ENCODE assay signal across 9 mouse cellular contexts in the genomic region with DNA sequence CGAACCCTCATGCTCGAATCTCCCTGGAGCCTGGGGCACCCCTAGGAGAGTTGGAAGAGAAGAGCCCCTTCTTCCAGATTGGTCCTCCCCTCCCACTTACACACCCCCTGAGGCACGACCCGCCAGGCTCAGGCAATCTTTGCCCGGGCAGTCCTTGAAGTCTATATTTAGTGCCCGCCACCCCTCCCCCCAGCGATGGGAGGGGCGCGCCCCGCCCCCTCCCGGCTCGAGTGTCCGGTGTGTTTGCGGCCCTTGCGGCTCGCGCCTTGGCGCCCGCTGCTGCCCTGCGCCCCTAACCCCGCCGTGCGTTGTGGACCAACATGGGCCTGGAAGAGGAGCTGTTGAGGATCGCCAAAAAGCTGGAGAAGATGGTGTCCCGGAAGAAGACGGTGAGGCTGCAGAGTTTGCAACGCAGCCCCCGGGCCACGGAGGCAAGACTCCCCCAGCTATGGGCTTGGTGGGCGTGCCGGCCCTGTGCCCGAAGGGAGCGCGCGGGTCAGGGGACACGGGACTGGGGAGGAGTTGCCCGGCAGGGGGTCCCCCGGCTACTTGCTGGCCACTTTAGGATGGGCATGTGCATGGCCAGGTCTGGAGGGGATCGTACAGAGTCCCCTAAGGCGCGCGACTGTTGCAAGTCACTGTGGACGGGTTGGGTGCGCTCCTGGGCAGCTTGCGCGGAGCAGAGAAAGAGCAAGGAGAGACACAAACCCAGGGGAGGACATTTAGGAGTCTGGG. TPM values are rescaled to one million over a fixed set of nuclear protein-coding genes. Genes with fewer than 3 reads are reported as not detected.
A peak's percentile ranks its signal among the peaks of the same experiment; 100 is the strongest.
DNase-seq lines count a peak whose midpoint lies in the region; ATAC-seq and TF ChIP-seq lines count a peak whose summit lies in the region.
"Had no signal": no experiment of that assay in that cellular context is flagged by ENCODE, and none has a peak within 500 bp of the region (broad histone marks: within the 10 kb centered on the region; RNA-seq: fewer than 3 reads in every experiment).

A gene (plus strand): TSS at position 1 of the 735 bp plus-strand sequence.

- peak; percentile 48 to 51 for DNase-seq in cerebellum, postnatal 10 days
- DNase-seq in cerebellum, adult 11-12 months: no peak
- DNase-seq in embryo, embryonic 11 days: peak; percentile 68
- peak; percentile 90 for DNase-seq in heart, embryonic 10.5 days (ENCODE audit: low spot score)
- peak; percentile 47 for DNase-seq in lung, postnatal 0 days (ENCODE audit: low spot score)
- DNase-seq in frontal cortex, postnatal 25 days (ENCODE audit: low spot score in 2 of 2): no peak

- ATAC-seq in kidney, embryonic 14.5 days (ENCODE audit: low FRiP score, low TSS enrichment): peak; percentile 32
- peak; percentile 36 for ATAC-seq in lung, postnatal 0 days
- ATAC-seq in stomach, embryonic 16.5 days (ENCODE audit: insufficient read depth, low FRiP score): peak; percentile 22; the same call in 1 of the 2 replicates

- TF ChIP-seq CTCF in lung, postnatal 0 days (IDR thresholded peaks at IDR 0.05): no peak

- H3K36me3 ChIP-seq in heart, embryonic 10.5 days: 0 out of 2 replicates have a peak, but pooled peaks cover 2% of the 10 kb centered on the region
- H3K36me3 ChIP-seq in kidney, embryonic 14.5 days (ENCODE audit: control insufficient read depth, insufficient read depth, low read length): no peaks in the 10 kb centered on the region; the same call in 1 of the 2 replicates
- no peaks in the 10 kb centered on the region for H3K36me3 ChIP-seq in lung, postnatal 0 days (ENCODE audit: insufficient read depth, low read length)
- H3K36me3 ChIP-seq in stomach, embryonic 16.5 days (ENCODE audit: control insufficient read depth, insufficient read depth, low read length): 0 out of 2 replicates have a peak, but pooled peaks cover 3% of the 10 kb centered on the region

- TF ChIP-seq EP300 in lung, postnatal 0 days (IDR thresholded peaks at IDR 0.05): no peak

- WGBS in heart, embryonic 10.5 days: under 1% methylated on average over 46 of the region's 46 CpGs
- WGBS in kidney, embryonic 14.5 days: under 1% methylated on average over 46 of the region's 46 CpGs
- WGBS in lung, postnatal 0 days: under 1% methylated on average over 44 of the region's 46 CpGs
- WGBS in stomach, embryonic 16.5 days: under 1% methylated on average over 46 of the region's 46 CpGs

- peaks cover 76% of the 10 kb centered on the region for H3K27me3 ChIP-seq in heart, embryonic 10.5 days (ENCODE audit: insufficient read depth, poor library complexity, severe bottlenecking)
- peaks cover 53% of the 10 kb centered on the region for H3K27me3 ChIP-seq in kidney, embryonic 14.5 days (ENCODE audit: control insufficient read depth, insufficient read depth, low read length)
- H3K27me3 ChIP-seq in lung, postnatal 0 days (replicated peaks; ENCODE audit: insufficient read depth, low read length): peaks cover 8% of the 10 kb centered on the region; the same call in 1 of the 2 replicates
- peaks cover 17% of the 10 kb centered on the region for H3K27me3 ChIP-seq in stomach, embryonic 16.5 days (ENCODE audit: control insufficient read depth, insufficient read depth, low read length)

- H3K9ac ChIP-seq in kidney, embryonic 14.5 days (ENCODE audit: low read depth, low read length): peak within 1 kb of the TSS; percentile 50
- H3K9ac ChIP-seq in lung, postnatal 0 days (replicated peaks; ENCODE audit: low read depth): peak within 1 kb of the TSS; percentile 26; the same call in 1 of the 2 replicates
- H3K9ac ChIP-seq in stomach, embryonic 16.5 days (ENCODE audit: low read length): peak within 1 kb of the TSS; percentile 73

- H3K9me3 ChIP-seq in heart, embryonic 10.5 days: no peaks in the 10 kb centered on the region
- no peaks in the 10 kb centered on the region for H3K9me3 ChIP-seq in kidney, embryonic 14.5 days (ENCODE audit: control insufficient read depth, low read length)
- no peaks in the 10 kb centered on the region for H3K9me3 ChIP-seq in lung, postnatal 0 days (ENCODE audit: low read length)
- no peaks in the 10 kb centered on the region for H3K9me3 ChIP-seq in stomach, embryonic 16.5 days (replicated peaks; ENCODE audit: control insufficient read depth, low read length)

- H3K4me2 ChIP-seq in kidney, embryonic 14.5 days (replicated peaks; ENCODE audit: low read depth, low read length): peak within 1 kb of the TSS; percentile 97
- peak within 1 kb of the TSS; percentile 95 for H3K4me2 ChIP-seq in lung, postnatal 0 days (replicated peaks; ENCODE audit: low read depth, low read length)
- peak within 1 kb of the TSS; percentile 91 for H3K4me2 ChIP-seq in stomach, embryonic 16.5 days (ENCODE audit: low read depth, low read length)

- peak within 1 kb of the TSS; percentile 86 for H3K27ac ChIP-seq in heart, embryonic 10.5 days
- H3K27ac ChIP-seq in kidney, embryonic 14.5 days (ENCODE audit: low read depth, low read length): no peak within 1 kb of the TSS
- 0 out of 2 replicates have a peak within 1 kb of the TSS, but pooled peaks have one; percentile 20 for H3K27ac ChIP-seq in lung, postnatal 0 days (ENCODE audit: low read length)
- no peak within 1 kb of the TSS for H3K27ac ChIP-seq in stomach, embryonic 16.5 days (ENCODE audit: low read length)
- H3K27ac ChIP-seq: macrophage had no signal

- peaks cover 59% of the 10 kb centered on the region for H3K4me1 ChIP-seq in heart, embryonic 10.5 days
- peaks cover 29% of the 10 kb centered on the region for H3K4me1 ChIP-seq in kidney, embryonic 14.5 days (ENCODE audit: control insufficient read depth, insufficient read depth, low read length)
- peaks cover 25% of the 10 kb centered on the region for H3K4me1 ChIP-seq in lung, postnatal 0 days (ENCODE audit: insufficient read depth, low read depth, low read length)
- peaks cover 40% of the 10 kb centered on the region for H3K4me1 ChIP-seq in stomach, embryonic 16.5 days (ENCODE audit: control insufficient read depth, insufficient read depth, low read length)

- H3K4me3 ChIP-seq in heart, embryonic 10.5 days: peak within 1 kb of the TSS; percentile 74
- H3K4me3 ChIP-seq in kidney, embryonic 14.5 days (ENCODE audit: low read length): peak within 1 kb of the TSS; percentile 58
- peak within 1 kb of the TSS; percentile 50 for H3K4me3 ChIP-seq in lung, postnatal 0 days (ENCODE audit: low read depth, low read length)
- H3K4me3 ChIP-seq in stomach, embryonic 16.5 days (replicated peaks; ENCODE audit: low read length): peak within 1 kb of the TSS; percentile 59

RNA-seq across cellular contexts. Expression of the gene that starts here (rescaled TPM):
- 35.6 and 47.2 TPM in 2 replicates for polyA plus RNA-seq in heart, embryonic 10.5 days (2016; fragmentation: Nextera tagmentation; extraction: Ambion mirVana)
- 5.4 and 6.3 TPM in 2 replicates for polyA plus RNA-seq in kidney, embryonic 14.5 days (2014; fragmentation: Nextera tagmentation; extraction: Ambion mirVana)
- polyA plus RNA-seq in lung, postnatal 0 days (2015; fragmentation: Nextera tagmentation; extraction: Ambion mirVana): 26.8 and 29.1 TPM in 2 replicates
- 23.9 and 29.1 TPM in 2 replicates for polyA plus RNA-seq in stomach, embryonic 16.5 days (2015; fragmentation: Nextera tagmentation; extraction: Ambion mirVana)
- polyA plus RNA-seq: macrophage had no signal

Comparison
In these comparisons a context has a peak if more than half of its experiments do, and no peak if none do; other contexts are left out.
1. DNase-seq: peak in cerebellum, postnatal 10 days (2 of 2), embryo, embryonic 11 days (single experiment), heart, embryonic 10.5 days (single experiment) and lung, postnatal 0 days (single experiment); none in cerebellum, adult 11-12 months (single experiment) and frontal cortex, postnatal 25 days (0 of 2).
2. H3K27ac ChIP-seq: peak in heart, embryonic 10.5 days (single experiment) and lung, postnatal 0 days (single experiment); none in kidney, embryonic 14.5 days (single experiment) and stomach, embryonic 16.5 days (single experiment).
3. Peak in every context shown above with its lines, with median percentiles within 50 percentile points of each other: H3K4me3 ChIP-seq, ATAC-seq, H3K4me2 ChIP-seq and H3K9ac ChIP-seq.